Mouse (Mus musculus): Measurements from ENCODE around the gene Rad51b. TPM values are rescaled to one million over a fixed set of nuclear protein-coding genes. Genes with fewer than 3 reads are reported as not detected.

Gene Rad51b
- polyA plus RNA-seq, 1 experiment from 2014 or later, result 6.5 TPM

GRCm38 (mm10) chr12:79781788-79782187, 484.7 kb downstream of the Rad51b start:
- Histone ChIP-seq H3K27ac (ENCODE audit: low read depth, low read length) (no peak overlapping the region), H3K4me2 (replicated peaks; ENCODE audit: low read depth, low read length) (no peak overlapping the region), H3K36me3 (ENCODE audit: control insufficient read depth, insufficient read depth, low read length) (no peaks in the 10 kb centered on the region), H3K9ac (ENCODE audit: low read depth, low read length) (no peak overlapping the region), H3K4me1 (replicated peaks; ENCODE audit: control insufficient read depth, insufficient read depth, low read length) (no peaks in the 10 kb centered on the region), H3K4me3 (ENCODE audit: low read depth, low read length) (no peak overlapping the region), H3K27me3 (ENCODE audit: control insufficient read depth, insufficient read depth, low read length) (no peaks in the 10 kb centered on the region), H3K9me3 (ENCODE audit: control insufficient read depth, low read length) (no peaks in the 10 kb centered on the region; the same call in 1 of the 2 replicates)
- 84% methylated on average over 5 of the region's 5 CpGs for whole genome bisulfite sequencing
- ATAC-seq (ENCODE audit: low FRiP score), result no peak
- no peak for DNase-seq (ENCODE audit: low spot score)

GRCm38 (mm10) chr12:79782444-79783117, 485.5 kb downstream of the Rad51b start:
- H3K9ac ChIP-seq (ENCODE audit: low read depth, low read length), result no peak overlapping the region
- DNase-seq (ENCODE audit: low spot score) (no peak), ATAC-seq (ENCODE audit: low FRiP score) (no peak)
- no peak overlapping the region for H3K27ac ChIP-seq (ENCODE audit: low read depth, low read length)
- H3K9me3 ChIP-seq (ENCODE audit: control insufficient read depth, low read length), result no peaks in the 10 kb centered on the region; the same call in 1 of the 2 replicates
- no peak overlapping the region for H3K4me2 ChIP-seq (replicated peaks; ENCODE audit: low read depth, low read length)
- H3K4me1 ChIP-seq (replicated peaks; ENCODE audit: control insufficient read depth, insufficient read depth, low read length), result no peaks in the 10 kb centered on the region
- H3K27me3 ChIP-seq (ENCODE audit: control insufficient read depth, insufficient read depth, low read length), result no peaks in the 10 kb centered on the region
- no peaks in the 10 kb centered on the region for H3K36me3 ChIP-seq (ENCODE audit: control insufficient read depth, insufficient read depth, low read length)
- H3K4me3 ChIP-seq (ENCODE audit: low read depth, low read length), result no peak overlapping the region
- whole genome bisulfite sequencing, result 95% methylated on average over 6 of the region's 6 CpGs

GRCm38 (mm10) chr12:79784159-79784558, 487.1 kb downstream of the Rad51b start:
- Histone ChIP-seq H3K27me3 (ENCODE audit: control insufficient read depth, insufficient read depth, low read length) (no peaks in the 10 kb centered on the region), H3K36me3 (ENCODE audit: control insufficient read depth, insufficient read depth, low read length) (no peaks in the 10 kb centered on the region), H3K4me3 (ENCODE audit: low read depth, low read length) (no peak overlapping the region), H3K4me2 (replicated peaks; ENCODE audit: low read depth, low read length) (no peak overlapping the region), H3K4me1 (replicated peaks; ENCODE audit: control insufficient read depth, insufficient read depth, low read length) (no peaks in the 10 kb centered on the region), H3K9ac (ENCODE audit: low read depth, low read length) (no peak overlapping the region), H3K27ac (ENCODE audit: low read depth, low read length) (no peak overlapping the region), H3K9me3 (ENCODE audit: control insufficient read depth, low read length) (no peaks in the 10 kb centered on the region; the same call in 1 of the 2 replicates)
- no peak for ATAC-seq (ENCODE audit: low FRiP score)
- WGBS, result 81% methylated on average over 7 of the region's 7 CpGs
- no peak for DNase-seq (ENCODE audit: low spot score)

- Histone ChIP-seq H3K4me1 (replicated peaks; ENCODE audit: control insufficient read depth, insufficient read depth, low read length) (no peaks in the 10 kb centered on the region), H3K27me3 (ENCODE audit: control insufficient read depth, insufficient read depth, low read length) (no peaks in the 10 kb centered on the region), H3K27ac (ENCODE audit: low read depth, low read length) (no peak overlapping the region), H3K4me2 (replicated peaks; ENCODE audit: low read depth, low read length) (no peak overlapping the region), H3K36me3 (ENCODE audit: control insufficient read depth, insufficient read depth, low read length) (no peaks in the 10 kb centered on the region), H3K9ac (ENCODE audit: low read depth, low read length) (no peak overlapping the region), H3K4me3 (ENCODE audit: low read depth, low read length) (no peak overlapping the region), H3K9me3 (ENCODE audit: control insufficient read depth, low read length) (no peaks in the 10 kb centered on the region; the same call in 1 of the 2 replicates)
- ATAC-seq (ENCODE audit: low FRiP score), result no peak
- 91% methylated on average over 3 of the region's 3 CpGs for WGBS
- no peak for DNase-seq (ENCODE audit: low spot score)
These were observed 488.6 kb downstream of the Rad51b start for GRCm38 (mm10) chr12:79785691-79786090.

GRCm38 (mm10) chr12:79787538-79787937, 490.5 kb downstream of the Rad51b start:
- DNase-seq (ENCODE audit: low spot score) (no peak), ATAC-seq (ENCODE audit: low FRiP score) (no peak)
- H3K9ac ChIP-seq (ENCODE audit: low read depth, low read length), result no peak overlapping the region
- no peak overlapping the region for H3K27ac ChIP-seq (ENCODE audit: low read depth, low read length)
- H3K4me2 ChIP-seq (replicated peaks; ENCODE audit: low read depth, low read length), result no peak overlapping the region
- H3K4me1 ChIP-seq (replicated peaks; ENCODE audit: control insufficient read depth, insufficient read depth, low read length), result no peaks in the 10 kb centered on the region
- no peaks in the 10 kb centered on the region for H3K27me3 ChIP-seq (ENCODE audit: control insufficient read depth, insufficient read depth, low read length)
- 75% methylated on average over 10 of the region's 10 CpGs for WGBS
- no peaks in the 10 kb centered on the region; the same call in 1 of the 2 replicates for H3K9me3 ChIP-seq (ENCODE audit: control insufficient read depth, low read length)
- no peaks in the 10 kb centered on the region for H3K36me3 ChIP-seq (ENCODE audit: control insufficient read depth, insufficient read depth, low read length)
- H3K4me3 ChIP-seq (ENCODE audit: low read depth, low read length), result no peak overlapping the region

- Histone ChIP-seq H3K9ac (ENCODE audit: low read depth, low read length) (no peak overlapping the region), H3K4me1 (replicated peaks; ENCODE audit: control insufficient read depth, insufficient read depth, low read length) (no peaks in the 10 kb centered on the region), H3K4me2 (replicated peaks; ENCODE audit: low read depth, low read length) (no peak overlapping the region), H3K4me3 (ENCODE audit: low read depth, low read length) (no peak overlapping the region), H3K27ac (ENCODE audit: low read depth, low read length) (no peak overlapping the region), H3K9me3 (ENCODE audit: control insufficient read depth, low read length) (no peaks in the 10 kb centered on the region), H3K36me3 (ENCODE audit: control insufficient read depth, insufficient read depth, low read length) (no peaks in the 10 kb centered on the region), H3K27me3 (ENCODE audit: control insufficient read depth, insufficient read depth, low read length) (no peaks in the 10 kb centered on the region)
- ATAC-seq (ENCODE audit: low FRiP score) (no peak), DNase-seq (ENCODE audit: low spot score) (no peak)
- WGBS, result 97% methylated on average over 5 of the region's 5 CpGs
These were observed 491.3 kb downstream of the Rad51b start for GRCm38 (mm10) chr12:79788340-79788739.

GRCm38 (mm10) chr12:79789481-79789880, 492.4 kb downstream of the Rad51b start:
- 88% methylated on average over 6 of the region's 6 CpGs for WGBS
- no peaks in the 10 kb centered on the region for H3K4me1 ChIP-seq (replicated peaks; ENCODE audit: control insufficient read depth, insufficient read depth, low read length)
- no peak overlapping the region for H3K9ac ChIP-seq (ENCODE audit: low read depth, low read length)
- H3K27ac ChIP-seq (ENCODE audit: low read depth, low read length), result no peak overlapping the region
- no peaks in the 10 kb centered on the region for H3K27me3 ChIP-seq (ENCODE audit: control insufficient read depth, insufficient read depth, low read length)
- H3K36me3 ChIP-seq (ENCODE audit: control insufficient read depth, insufficient read depth, low read length), result no peaks in the 10 kb centered on the region
- no peaks in the 10 kb centered on the region for H3K9me3 ChIP-seq (ENCODE audit: control insufficient read depth, low read length)
- H3K4me2 ChIP-seq (replicated peaks; ENCODE audit: low read depth, low read length), result no peak overlapping the region
- ATAC-seq (ENCODE audit: low FRiP score) (no peak), DNase-seq (ENCODE audit: low spot score) (no peak)
- H3K4me3 ChIP-seq (ENCODE audit: low read depth, low read length), result no peak overlapping the region

- H3K4me3 ChIP-seq (ENCODE audit: low read depth, low read length), result no peak overlapping the region
- 83% methylated on average over 8 of the region's 8 CpGs for WGBS
These were observed 496.3 kb downstream of the Rad51b start for GRCm38 (mm10) chr12:79793382-79793781.

GRCm38 (mm10) chr12:79794802-79795201, 497.7 kb downstream of the Rad51b start:
- 90% methylated on average over 4 of the region's 4 CpGs for WGBS
- no peaks in the 10 kb centered on the region for H3K9me3 ChIP-seq (ENCODE audit: control insufficient read depth, low read length)
- ATAC-seq (ENCODE audit: low FRiP score), result no peak
- no peak overlapping the region for H3K27ac ChIP-seq (ENCODE audit: low read depth, low read length)
- no peaks in the 10 kb centered on the region for H3K27me3 ChIP-seq (ENCODE audit: control insufficient read depth, insufficient read depth, low read length)
- H3K36me3 ChIP-seq (ENCODE audit: control insufficient read depth, insufficient read depth, low read length), result no peaks in the 10 kb centered on the region
- H3K4me2 ChIP-seq (replicated peaks; ENCODE audit: low read depth, low read length), result no peak overlapping the region
- no peaks in the 10 kb centered on the region for H3K4me1 ChIP-seq (replicated peaks; ENCODE audit: control insufficient read depth, insufficient read depth, low read length)
- no peak for DNase-seq (ENCODE audit: low spot score)
- H3K4me3 ChIP-seq (ENCODE audit: low read depth, low read length), result no peak overlapping the region
- no peak overlapping the region for H3K9ac ChIP-seq (ENCODE audit: low read depth, low read length)

More at GRCm38 (mm10) chr12:79793382-79793781, 496.3 kb downstream of the Rad51b start:
- no peaks in the 10 kb centered on the region for H3K36me3 ChIP-seq (ENCODE audit: control insufficient read depth, insufficient read depth, low read length)
- no peaks in the 10 kb centered on the region for H3K4me1 ChIP-seq (replicated peaks; ENCODE audit: control insufficient read depth, insufficient read depth, low read length)
- no peak overlapping the region for H3K9ac ChIP-seq (ENCODE audit: low read depth, low read length)
- no peak overlapping the region for H3K4me2 ChIP-seq (replicated peaks; ENCODE audit: low read depth, low read length)
- no peak overlapping the region for H3K27ac ChIP-seq (ENCODE audit: low read depth, low read length)
- H3K27me3 ChIP-seq (ENCODE audit: control insufficient read depth, insufficient read depth, low read length), result no peaks in the 10 kb centered on the region
- no peaks in the 10 kb centered on the region for H3K9me3 ChIP-seq (ENCODE audit: control insufficient read depth, low read length)
- DNase-seq (ENCODE audit: low spot score), result no peak
- no peak for ATAC-seq (ENCODE audit: low FRiP score)

Data from hindbrain, embryonic 11.5 days (tissue).